Mouse (Mus musculus) Patski (cell line): ENCODE data around the gene Slc41a3. TPM values are rescaled to one million over a fixed set of nuclear protein-coding genes. Genes with fewer than 3 reads are reported as not detected.

Experiments
- ATAC-seq: fragments of 100-300 bp; one replicate; pipeline ENCODE4 v1.8.0; 2021
- CTCF ChIA-PET: fragments of 350-600 bp; sonication (Branson Sonifier 250); formaldehyde crosslinking; loops from one replicate; lab custom pipeline; 2022; ENCODE audit warnings: inconsistent platforms; lab: Charles Lee
- POLR2A ChIA-PET: fragments of 350-600 bp; sonication (Branson Sonifier 250); formaldehyde crosslinking; loops from one replicate; lab custom pipeline; 2022; ENCODE audit warnings: antibody characterized with exemption, inconsistent platforms; lab: Charles Lee
- DNase-seq: peaks from one replicate; pipeline ENCODE4 v3.0.0-alpha.2; 2011; ENCODE audit warnings: low read depth, low spot score
- H3K27me3 ChIP-seq: fragments of 371-371 bp; one replicate; pipeline ENCODE4 v1.5.1; 2021
- CTCF ChIP-seq: fragments of 100-300 bp; IDR thresholded peaks from one replicate; pipeline ENCODE4 v1.5.1; 2021
- in situ Hi-C: fragments of 300-500 bp; cut with MboI; formaldehyde crosslinking; loops from 3 replicates; pipeline ENCODE4 v1.11.1; 2018; ENCODE audit warnings: low pct_unique_long_range_greater_than_20kb, mixed read lengths
- polyA plus RNA-seq: library from polyadenylated mRNA; unstranded; gene quantifications from one replicate; pipeline ENCODE4 v1.2.3, GENCODE M21; 2021

The Slc41a3 gene
- polyA plus RNA-seq, 1 experiment from 2014 or later: 9.1 TPM

GRCm38 (mm10) chr6:90608186-90608585 is 3.7 kb downstream of the Slc41a3 start:
- in situ Hi-C loops: no loop called here
- ATAC-seq (no peak), DNase-seq (no peak)
- no peak for TF ChIP-seq CTCF
- CTCF ChIA-PET: interaction anchor here (0.7 to 4.6 kb wide), 8 partner anchors 11 to 119 kb away, joined by 3 to 31 read pairs (median 4); no protein-coding TSS in a partner anchor
- POLR2A ChIA-PET: interaction anchor here (1.1 kb wide), 1 partner anchor 9 kb away, joined by 4 read pairs; no protein-coding TSS in a partner anchor
- H3K27me3 ChIP-seq: no peaks in the 10 kb centered on the region

GRCm38 (mm10) chr6:90610248-90610647 is 5.7 kb downstream of the Slc41a3 start:
- H3K27me3 ChIP-seq: no peaks in the 10 kb centered on the region
- POLR2A ChIA-PET: no interaction called here
- DNase-seq (no peak), ATAC-seq (no peak)
- in situ Hi-C loops: no loop called here
- CTCF ChIA-PET: no interaction called here
- TF ChIP-seq CTCF: no peak

- in situ Hi-C loops: no loop called here
- ChIA-PET CTCF (interaction anchor here (1.9 kb wide), 1 partner anchor 8 kb away, joined by 5 read pairs; no protein-coding TSS in a partner anchor), POLR2A (no interaction called here)
- no peaks in the 10 kb centered on the region for H3K27me3 ChIP-seq
- no peak for TF ChIP-seq CTCF
- DNase-seq (no peak), ATAC-seq (no peak)
Measured at GRCm38 (mm10) chr6:90613277-90613676, 8.8 kb downstream of the Slc41a3 start.

GRCm38 (mm10) chr6:90615362-90615761 is 10.8 kb downstream of the Slc41a3 start:
- POLR2A ChIA-PET: no interaction called here
- no peak for TF ChIP-seq CTCF
- no peaks in the 10 kb centered on the region for H3K27me3 ChIP-seq
- DNase-seq (no peak), ATAC-seq (no peak)
- in situ Hi-C loops: no loop called here
- CTCF ChIA-PET: interaction anchor here (7.0 kb wide), 1 partner anchor 9 kb away, joined by 31 read pairs; the partner anchor contains the start of gene Slc41a3

- no peak for DNase-seq
- CTCF ChIA-PET: interaction anchor here (7.0 kb wide), 1 partner anchor 10 kb away, joined by 31 read pairs; the partner anchor contains the start of gene Slc41a3
- TF ChIP-seq CTCF: no peak
- POLR2A ChIA-PET: no interaction called here
- in situ Hi-C loops: no loop called here
- ATAC-seq: no peak
- H3K27me3 ChIP-seq: no peaks in the 10 kb centered on the region
Measured at GRCm38 (mm10) chr6:90615991-90616390, 11.5 kb downstream of the Slc41a3 start.

GRCm38 (mm10) chr6:90616481-90616880 is 12.0 kb downstream of the Slc41a3 start:
- no peak for DNase-seq
- ATAC-seq: no peak
- CTCF ChIA-PET: interaction anchor here (7.0 kb wide), 1 partner anchor 11 kb away, joined by 31 read pairs; the partner anchor contains the start of gene Slc41a3
- H3K27me3 ChIP-seq: no peaks in the 10 kb centered on the region
- in situ Hi-C loops: no loop called here
- no peak for TF ChIP-seq CTCF
- POLR2A ChIA-PET: no interaction called here

- no peaks in the 10 kb centered on the region for H3K27me3 ChIP-seq
- ChIA-PET POLR2A (no interaction called here), CTCF (interaction anchor here (7.0 kb wide), 1 partner anchor 12 kb away, joined by 31 read pairs; the partner anchor contains the start of gene Slc41a3)
- ATAC-seq (no peak), DNase-seq (no peak)
- TF ChIP-seq CTCF: no peak
- in situ Hi-C loops: no loop called here
Measured at GRCm38 (mm10) chr6:90618274-90618673, 13.7 kb downstream of the Slc41a3 start.

- no peak for ATAC-seq
- TF ChIP-seq CTCF: no peak
- no peak for DNase-seq
- ChIA-PET CTCF (interaction anchor here (7.0 kb wide), 1 partner anchor 13 kb away, joined by 31 read pairs; the partner anchor contains the start of gene Slc41a3), POLR2A (interaction anchor here (1.1 kb wide), 1 partner anchor 115 kb away, joined by 3 read pairs; no protein-coding TSS in a partner anchor)
- in situ Hi-C loops: no loop called here
- H3K27me3 ChIP-seq: no peaks in the 10 kb centered on the region
Measured at GRCm38 (mm10) chr6:90618821-90619636, 14.5 kb downstream of the Slc41a3 start.

GRCm38 (mm10) chr6:90619936-90620335 is 15.4 kb downstream of the Slc41a3 start:
- ChIA-PET POLR2A (interaction anchor here (1.1 kb wide), 1 partner anchor 114 kb away, joined by 3 read pairs; no protein-coding TSS in a partner anchor), CTCF (interaction anchor here (7.0 kb wide), 1 partner anchor 14 kb away, joined by 31 read pairs; the partner anchor contains the start of gene Slc41a3)
- DNase-seq (no peak), ATAC-seq (no peak)
- H3K27me3 ChIP-seq: no peaks in the 10 kb centered on the region
- TF ChIP-seq CTCF: no peak
- in situ Hi-C loops: no loop called here

- TF ChIP-seq CTCF: no peak
- ATAC-seq: peak; percentile 74
- H3K27me3 ChIP-seq: no peaks in the 10 kb centered on the region
- ChIA-PET CTCF (interaction anchor here (0.9 to 7.0 kb wide), 4 partner anchors 9 to 36 kb away, joined by 3 to 31 read pairs (median 4); partner anchors contain the start of gene Slc41a3), POLR2A (interaction anchor here (0.6 kb wide), 1 partner anchor 49 kb away, joined by 3 read pairs; no protein-coding TSS in a partner anchor)
- in situ Hi-C loops: no loop called here
- DNase-seq: peak; percentile 55
Measured at GRCm38 (mm10) chr6:90620791-90621583, 16.5 kb downstream of the Slc41a3 start.
